Mouse (Mus musculus): ENCODE data around the gene Reep6.
A peak's percentile ranks its signal among the peaks of the same experiment; 100 is the strongest.

The Reep6 gene

GRCm38 (mm10) chr10:80356001-80356682 is 26.4 kb downstream of the Reep6 start, which contains the start of gene Plk5:
Plk5 (plus strand) TSS chr10:80356459.
- no peak for DNase-seq (ENCODE audit: low spot score)

DNA sequence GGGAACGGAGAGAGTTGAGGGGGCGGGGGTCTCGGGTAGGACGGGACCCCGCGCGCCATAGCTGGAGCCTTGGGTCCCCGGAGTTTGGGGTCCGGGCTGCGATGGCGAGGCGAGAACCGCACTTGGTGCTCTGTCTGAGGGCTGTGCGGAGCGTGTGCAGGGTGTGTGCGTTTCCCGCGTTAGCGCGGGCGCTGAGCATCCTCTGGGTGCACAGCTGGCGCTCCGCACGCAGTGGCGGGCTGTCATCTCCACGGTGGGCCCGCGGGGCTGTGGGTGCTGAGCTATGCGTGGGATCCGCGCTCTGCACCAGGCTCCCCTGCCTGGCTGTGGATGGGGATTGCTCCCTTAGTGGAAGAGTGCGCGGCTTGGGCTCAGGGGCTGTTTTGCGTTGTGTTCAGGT is 27.0 kb downstream of the Reep6 start:
- DNase-seq (ENCODE audit: low spot score), result no peak

GRCm38 (mm10) chr10:80357336-80357735 is 27.6 kb downstream of the Reep6 start:
- no peak for DNase-seq (ENCODE audit: low spot score)

DNA sequence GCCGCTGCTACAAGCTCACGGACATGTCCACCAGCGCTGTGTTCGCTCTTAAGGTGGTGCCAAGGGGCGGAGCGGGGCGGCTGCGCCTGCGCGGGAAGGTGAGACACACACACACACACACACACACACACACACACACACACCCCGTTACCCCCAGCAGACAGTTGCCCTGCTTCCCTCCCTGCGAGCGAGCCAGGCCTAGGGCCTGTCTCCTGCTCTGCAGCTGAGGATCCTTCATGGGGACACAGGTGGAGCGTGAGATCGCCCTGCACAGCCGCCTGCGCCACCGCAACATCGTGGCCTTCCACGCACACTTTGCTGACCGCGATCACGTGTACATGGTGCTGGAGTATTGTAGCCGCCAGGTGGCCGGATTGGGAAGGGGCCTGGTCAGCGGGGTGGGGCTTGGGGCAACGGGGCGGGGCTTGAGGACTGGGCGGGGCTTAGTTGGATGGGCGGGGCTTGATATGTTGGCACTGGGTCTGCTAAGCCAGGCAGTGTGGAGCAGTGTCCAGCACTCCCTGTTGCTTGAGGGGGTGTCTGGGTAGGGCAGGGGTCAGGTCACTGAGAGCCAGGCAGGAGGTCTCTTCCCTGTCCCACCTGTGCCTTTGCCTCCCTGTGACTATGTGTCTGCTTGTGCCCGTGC is 28.4 kb downstream of the Reep6 start:
- no peak for DNase-seq (ENCODE audit: low spot score)

DNA sequence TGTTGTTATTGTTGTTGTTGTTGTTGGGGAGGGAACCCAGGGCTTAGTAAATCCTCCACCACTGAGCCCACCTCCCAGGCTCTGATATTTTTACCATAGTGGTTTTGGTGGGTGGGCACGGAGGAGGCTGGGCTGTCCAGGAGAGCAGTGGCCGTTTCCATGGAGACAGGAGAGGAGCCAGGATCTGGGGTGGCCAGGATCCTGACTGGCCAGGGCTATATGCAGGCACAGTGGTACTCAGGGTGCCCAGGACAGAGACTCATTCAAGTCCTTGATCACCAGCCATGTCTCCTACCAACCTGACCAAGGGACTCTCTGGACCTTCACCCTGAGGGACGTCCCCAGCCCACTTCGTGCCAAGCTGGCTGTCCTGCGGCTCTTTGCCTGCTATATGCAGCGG is 34.0 kb downstream of the Reep6 start:
- no peak for DNase-seq (ENCODE audit: low spot score)

GRCm38 (mm10) chr10:80365736-80366135 is 36.0 kb downstream of the Reep6 start:
- DNase-seq (ENCODE audit: low spot score), result no peak

DNA sequence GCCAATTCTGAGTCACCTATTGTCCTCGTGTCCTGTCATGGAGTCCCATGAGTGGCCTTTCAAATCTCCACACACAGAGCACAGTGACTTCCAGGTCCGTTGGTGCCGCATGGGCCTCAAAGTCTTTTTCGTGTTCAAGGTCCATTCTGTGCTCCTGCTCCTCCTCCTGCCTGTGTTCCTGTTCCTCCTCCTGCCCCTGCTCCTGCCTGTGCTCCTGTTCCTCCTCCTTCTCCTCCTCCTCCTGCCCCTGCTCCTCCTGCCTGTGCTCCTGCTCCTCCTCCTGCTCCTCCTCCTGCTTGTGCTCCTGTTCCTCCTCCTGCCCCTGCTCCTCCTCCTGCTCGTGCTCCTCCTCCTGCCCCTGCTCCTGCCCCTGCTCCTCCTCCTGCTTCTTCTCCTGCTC is 38.2 kb downstream of the Reep6 start:
- no peak for DNase-seq (ENCODE audit: low spot score)

- DNase-seq (ENCODE audit: low spot score), result no peak
Observed at GRCm38 (mm10) chr10:80368392-80368791, 38.6 kb downstream of the Reep6 start.

- DNase-seq (ENCODE audit: low spot score), result no peak
Observed at GRCm38 (mm10) chr10:80369995-80370747, 40.4 kb downstream of the Reep6 start.

- no peak for DNase-seq (ENCODE audit: low spot score)
Observed at GRCm38 (mm10) chr10:80371411-80371966, 41.7 kb downstream of the Reep6 start.

GRCm38 (mm10) chr10:80371983-80372382 is 42.2 kb downstream of the Reep6 start:
- DNase-seq (ENCODE audit: low spot score), result no peak

GRCm38 (mm10) chr10:80372706-80373105 is 43.0 kb downstream of the Reep6 start:
- DNase-seq (ENCODE audit: low spot score), result no peak

DNA sequence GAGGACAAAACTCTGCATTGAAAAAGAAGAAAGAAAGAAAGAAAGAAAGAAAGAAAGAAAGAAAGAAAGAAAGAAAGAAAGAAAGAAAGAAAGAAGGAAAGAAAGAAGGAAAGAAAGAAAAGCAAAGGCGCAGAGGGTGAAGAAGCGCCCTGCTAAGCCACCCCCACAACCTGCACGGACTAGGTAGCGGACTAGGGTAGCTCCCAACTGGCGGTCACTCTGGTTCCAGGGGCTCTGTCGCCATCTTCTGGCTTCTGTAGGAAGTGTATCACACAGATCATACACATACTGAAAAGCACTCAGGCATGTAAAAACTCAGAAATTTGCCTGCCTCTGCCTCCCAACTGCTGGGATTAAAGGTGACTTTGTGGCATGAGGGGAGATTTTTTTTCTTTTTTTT is 44.3 kb downstream of the Reep6 start:
- peak; percentile 73 for DNase-seq (ENCODE audit: low spot score)

- peak; percentile 91 for DNase-seq (ENCODE audit: low spot score)
Observed at GRCm38 (mm10) chr10:80376160-80376559, 46.4 kb downstream of the Reep6 start.

- DNase-seq (ENCODE audit: low spot score), result no peak
Observed at GRCm38 (mm10) chr10:80377716-80378115, 48.0 kb downstream of the Reep6 start.

DNA sequence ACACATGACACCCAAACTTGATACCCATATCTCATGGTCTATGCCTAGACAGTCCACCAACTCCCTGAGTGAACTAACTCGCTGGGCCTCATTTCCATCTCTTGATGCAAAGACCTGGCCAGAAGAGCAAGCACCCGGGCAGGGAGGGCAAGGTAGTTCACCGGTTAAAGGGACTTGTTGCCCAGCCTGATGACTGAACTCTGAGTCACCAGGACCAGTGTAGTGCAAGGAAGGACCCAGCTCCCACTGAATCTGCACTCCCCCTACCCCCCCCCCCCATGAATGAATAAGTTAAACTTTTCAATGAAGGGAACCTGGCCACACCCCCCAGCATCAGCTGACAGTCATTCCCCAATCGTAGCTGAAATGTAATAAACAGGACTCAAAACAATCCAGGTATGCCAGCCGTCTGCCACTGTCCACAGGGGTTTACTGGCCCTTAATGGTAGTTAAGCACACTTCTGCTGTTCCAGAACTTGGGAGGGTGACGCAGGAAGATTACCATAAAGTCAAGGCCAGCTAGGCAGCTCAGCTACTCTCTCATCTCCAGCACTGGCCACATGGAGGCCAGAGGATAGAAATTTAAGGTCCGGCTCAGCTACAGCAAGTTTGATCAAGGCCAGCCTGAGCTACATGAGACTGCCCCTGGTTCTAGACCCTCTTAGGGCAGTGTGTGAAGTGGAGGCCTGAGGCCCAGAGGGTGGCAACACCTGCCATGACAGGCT is 53.0 kb downstream of the Reep6 start:
- no peak for DNase-seq (ENCODE audit: low spot score)

DNA sequence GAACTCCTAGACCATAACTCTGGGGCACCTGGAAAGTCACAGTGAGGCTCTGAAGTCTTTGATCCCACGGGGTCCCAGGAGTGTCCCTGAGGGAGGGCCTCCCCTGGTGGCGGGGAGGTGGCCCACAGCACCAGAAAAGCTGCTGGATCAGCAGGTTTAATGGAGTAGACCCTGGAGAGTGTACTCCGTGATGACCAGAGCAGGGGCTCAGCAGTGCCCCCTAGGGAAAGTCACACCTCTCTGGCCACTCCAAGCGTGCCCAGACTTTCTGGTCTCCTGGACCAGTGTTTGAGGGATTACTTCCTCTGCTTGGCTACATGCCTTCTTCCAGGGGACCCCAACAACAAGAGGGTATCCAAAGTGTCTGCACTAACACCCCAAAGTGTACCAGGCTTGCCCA is 53.7 kb downstream of the Reep6 start:
- no peak for DNase-seq (ENCODE audit: low spot score)

- DNase-seq (ENCODE audit: low spot score), result peak; percentile 23
Observed at GRCm38 (mm10) chr10:80384115-80384639, 54.4 kb downstream of the Reep6 start.

DNA sequence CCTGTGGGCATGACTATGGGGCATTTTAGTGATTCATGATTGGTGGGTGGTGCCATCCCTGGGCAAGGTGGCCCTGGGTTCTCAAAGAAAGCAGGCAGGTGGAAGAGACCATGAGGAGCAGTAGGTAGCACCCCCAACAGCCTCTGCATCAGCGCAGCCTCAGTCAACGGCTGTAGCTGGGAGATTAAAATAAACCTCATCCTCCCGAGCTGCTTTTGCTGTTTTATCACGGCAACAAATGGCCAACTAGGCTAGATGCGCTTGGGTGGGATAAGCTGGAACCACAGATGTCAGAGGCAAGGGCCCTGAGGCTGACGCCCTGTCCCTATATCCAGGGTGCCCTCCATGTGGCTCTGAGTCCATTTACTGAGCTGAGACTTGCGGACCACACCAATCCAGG is 55.0 kb downstream of the Reep6 start:
- DNase-seq (ENCODE audit: low spot score), result peak; percentile 73

- peak; percentile 26 for DNase-seq (ENCODE audit: low spot score)
Observed at GRCm38 (mm10) chr10:80385310-80385709, 55.6 kb downstream of the Reep6 start.
